Mouse (Mus musculus): ENCODE results near the gene App. TPM values are rescaled to one million over a fixed set of nuclear protein-coding genes. Genes with fewer than 3 reads are reported as not detected.
A peak's percentile ranks its signal among the peaks of the same experiment; 100 is the strongest.

Gene App
- polyA plus RNA-seq, 1 experiment from 2014 or later: 470 TPM

DNA sequence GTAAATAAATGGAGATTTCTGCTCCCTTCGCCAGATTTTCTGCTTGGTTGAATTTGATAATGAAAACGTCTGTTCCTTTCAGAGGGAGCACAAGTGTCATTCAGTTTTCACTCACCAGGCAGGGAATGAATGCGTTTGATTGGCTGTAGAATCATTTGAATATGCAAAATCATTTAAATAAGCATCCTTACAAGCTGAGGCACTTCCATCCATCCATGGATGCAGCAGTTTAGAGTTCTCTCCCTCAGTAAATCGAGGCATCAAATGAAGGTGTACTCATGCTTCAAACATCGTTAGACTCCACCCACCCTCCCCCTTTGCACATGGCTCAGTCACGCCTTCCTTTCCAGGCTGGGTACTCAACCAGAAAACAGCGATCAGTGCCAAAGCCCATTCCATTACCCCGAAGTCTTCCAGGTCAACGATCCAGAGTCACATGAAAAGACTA is 80.9 kb downstream of the App start:
- Histone ChIP-seq H3K27me3 (ENCODE audit: control insufficient read depth, insufficient read depth, low read depth, low read length) (no peaks in the 10 kb centered on the region), H3K4me3 (ENCODE audit: low read depth, low read length) (no peak overlapping the region), H3K4me2 (ENCODE audit: low read length) (no peak overlapping the region), H3K9me3 (replicated peaks; ENCODE audit: control insufficient read depth, low read length, poor library complexity, severe bottlenecking) (no peaks in the 10 kb centered on the region), H3K27ac (ENCODE audit: low read length) (no peak overlapping the region), H3K4me1 (ENCODE audit: control insufficient read depth, insufficient read depth, low read length) (peaks cover 30% of the 10 kb centered on the region), H3K36me3 (ENCODE audit: control insufficient read depth, insufficient read depth, low read length) (no peaks in the 10 kb centered on the region), H3K9ac (ENCODE audit: low read depth, low read length) (no peak overlapping the region)
- 17% methylated on average over 9 of the region's 9 CpGs for WGBS
- ATAC-seq: peak; percentile 33; the same call in 1 of the 2 replicates

DNA sequence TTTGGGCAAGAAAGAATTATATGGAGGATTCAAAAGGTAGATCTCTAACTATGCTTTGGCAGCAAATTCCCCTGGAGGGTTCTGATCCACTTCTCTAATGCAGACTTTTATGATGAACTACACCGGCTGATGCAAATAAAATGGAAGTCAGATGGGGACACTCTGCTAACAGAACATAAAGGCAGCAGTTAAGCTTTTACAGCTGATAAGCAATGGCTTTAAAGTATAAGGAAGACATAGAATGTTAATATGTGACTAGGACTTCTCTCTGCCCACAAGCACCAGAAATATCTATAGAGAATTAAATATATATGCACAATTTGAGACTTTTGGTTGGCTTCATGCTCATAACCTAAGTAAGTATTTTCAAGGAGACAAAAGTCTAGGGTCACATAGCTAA is 81.4 kb downstream of the App start:
- peaks cover 35% of the 10 kb centered on the region for H3K4me1 ChIP-seq (ENCODE audit: control insufficient read depth, insufficient read depth, low read length)
- no peak overlapping the region for H3K4me2 ChIP-seq (ENCODE audit: low read length)
- ATAC-seq: no peak
- H3K36me3 ChIP-seq (ENCODE audit: control insufficient read depth, insufficient read depth, low read length): no peaks in the 10 kb centered on the region
- no peak overlapping the region for H3K4me3 ChIP-seq (ENCODE audit: low read depth, low read length)
- 34% methylated on average over 1 of the region's 1 CpGs for WGBS
- H3K9me3 ChIP-seq (replicated peaks; ENCODE audit: control insufficient read depth, low read length, poor library complexity, severe bottlenecking): no peaks in the 10 kb centered on the region
- no peak overlapping the region for H3K9ac ChIP-seq (ENCODE audit: low read depth, low read length)
- H3K27ac ChIP-seq (ENCODE audit: low read length): no peak overlapping the region
- H3K27me3 ChIP-seq (ENCODE audit: control insufficient read depth, insufficient read depth, low read depth, low read length): no peaks in the 10 kb centered on the region

DNA sequence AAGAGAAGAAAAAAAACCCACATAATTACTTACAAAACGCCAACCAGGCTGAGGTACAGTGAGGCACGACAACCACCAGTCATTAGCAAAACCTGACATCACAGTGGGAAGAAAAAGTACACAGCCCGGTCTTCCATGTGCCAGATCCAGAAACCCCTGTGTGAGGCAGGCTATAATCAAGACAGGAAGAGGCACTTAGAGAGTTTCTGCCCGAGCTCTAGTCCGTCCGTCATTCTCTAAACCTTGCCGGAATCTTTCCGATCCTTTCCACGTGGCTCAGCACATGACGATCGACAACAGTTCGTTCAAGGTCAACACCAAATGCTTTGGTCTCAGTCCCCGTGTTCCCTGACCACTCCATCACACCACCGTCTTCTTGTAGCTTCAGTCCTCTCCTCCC is 82.6 kb downstream of the App start:
- Histone ChIP-seq H3K9ac (ENCODE audit: low read depth, low read length) (no peak overlapping the region), H3K27ac (ENCODE audit: low read length) (no peak overlapping the region), H3K36me3 (ENCODE audit: control insufficient read depth, insufficient read depth, low read length) (no peaks in the 10 kb centered on the region), H3K4me1 (ENCODE audit: control insufficient read depth, insufficient read depth, low read length) (peaks cover 45% of the 10 kb centered on the region), H3K4me2 (ENCODE audit: low read length) (no peak overlapping the region), H3K4me3 (ENCODE audit: low read depth, low read length) (no peak overlapping the region), H3K9me3 (replicated peaks; ENCODE audit: control insufficient read depth, low read length, poor library complexity, severe bottlenecking) (no peaks in the 10 kb centered on the region), H3K27me3 (ENCODE audit: control insufficient read depth, insufficient read depth, low read depth, low read length) (no peaks in the 10 kb centered on the region)
- 58% methylated on average over 14 of the region's 14 CpGs for WGBS
- no peak for ATAC-seq

DNA sequence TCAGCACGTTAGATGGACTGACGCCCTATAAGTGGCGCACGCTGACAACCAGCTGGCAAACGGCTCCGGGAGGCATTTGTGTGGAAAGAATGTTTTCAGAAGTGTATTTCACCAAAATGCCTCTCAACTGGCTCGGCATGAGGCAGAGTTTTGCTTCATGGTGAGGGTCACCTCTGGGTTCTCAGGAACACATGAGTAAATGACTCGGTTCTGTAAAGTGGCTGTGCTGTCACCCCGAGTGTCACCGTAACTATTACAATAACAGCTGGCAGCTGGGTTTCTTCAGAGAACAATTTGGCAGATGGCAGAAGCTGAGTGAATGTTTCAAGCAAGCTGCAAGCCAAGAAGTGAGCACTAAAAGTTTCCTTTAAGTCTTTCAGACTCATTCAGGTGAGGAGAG is 85.4 kb downstream of the App start:
- Histone ChIP-seq H3K9me3 (replicated peaks; ENCODE audit: control insufficient read depth, low read length, poor library complexity, severe bottlenecking) (no peaks in the 10 kb centered on the region), H3K27me3 (ENCODE audit: control insufficient read depth, insufficient read depth, low read depth, low read length) (no peaks in the 10 kb centered on the region), H3K36me3 (ENCODE audit: control insufficient read depth, insufficient read depth, low read length) (no peaks in the 10 kb centered on the region), H3K4me1 (ENCODE audit: control insufficient read depth, insufficient read depth, low read length) (peaks cover 43% of the 10 kb centered on the region), H3K4me2 (ENCODE audit: low read length) (no peak overlapping the region), H3K27ac (ENCODE audit: low read length) (no peak overlapping the region), H3K4me3 (ENCODE audit: low read depth, low read length) (no peak overlapping the region), H3K9ac (ENCODE audit: low read depth, low read length) (no peak overlapping the region)
- ATAC-seq: no peak
- WGBS: 57% methylated on average over 10 of the region's 10 CpGs

DNA sequence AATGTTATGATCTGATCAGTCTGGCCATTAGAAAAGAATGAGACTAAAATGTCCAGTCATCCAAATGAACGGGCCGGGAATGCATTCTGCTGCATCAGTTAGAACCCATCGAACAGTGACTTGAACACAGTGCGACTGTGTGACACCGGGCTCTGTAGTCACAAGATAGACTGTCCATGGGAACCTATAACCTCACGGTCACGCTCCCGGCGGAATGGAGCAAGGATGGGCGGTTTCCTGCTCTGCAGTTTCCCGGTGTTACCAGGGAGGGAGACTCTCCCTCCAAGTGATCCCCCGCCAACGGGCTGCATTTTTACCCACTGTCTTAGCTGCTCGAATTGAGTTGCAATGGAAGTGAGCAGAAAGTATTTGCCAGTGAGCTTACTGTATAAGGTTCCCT is 87.3 kb downstream of the App start:
- H3K27ac ChIP-seq (ENCODE audit: low read length): no peak overlapping the region

DNA sequence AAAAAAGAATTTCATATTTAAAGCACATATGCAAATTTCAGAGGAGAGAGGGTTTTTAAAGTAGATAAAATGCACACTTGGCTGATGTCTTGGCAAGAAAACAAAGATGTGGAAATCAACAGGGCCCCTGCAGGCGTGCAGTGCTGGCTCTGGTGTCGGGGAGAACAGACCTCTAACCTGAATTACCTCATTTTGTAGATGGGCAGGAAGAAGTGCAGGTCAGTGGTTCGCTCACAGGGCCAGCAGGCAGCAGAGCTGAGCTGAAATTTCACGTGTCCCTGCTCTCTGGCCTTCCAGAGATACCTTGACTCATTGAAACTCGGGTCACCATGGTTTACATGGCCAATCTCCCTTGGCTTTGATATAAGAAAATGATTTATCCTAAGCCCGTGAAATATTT is 87.7 kb downstream of the App start:
- H3K36me3 ChIP-seq (ENCODE audit: control insufficient read depth, insufficient read depth, low read length): peaks cover 6% of the 10 kb centered on the region; the same call in 1 of the 2 replicates
- H3K27me3 ChIP-seq (ENCODE audit: control insufficient read depth, insufficient read depth, low read depth, low read length): no peaks in the 10 kb centered on the region
- 65% methylated on average over 6 of the region's 6 CpGs for WGBS
- no peak overlapping the region for H3K4me2 ChIP-seq (ENCODE audit: low read length)
- H3K4me3 ChIP-seq (ENCODE audit: low read depth, low read length): no peak overlapping the region
- peaks cover 29% of the 10 kb centered on the region for H3K4me1 ChIP-seq (ENCODE audit: control insufficient read depth, insufficient read depth, low read length)
- H3K27ac ChIP-seq (ENCODE audit: low read length): no peak overlapping the region
- H3K9ac ChIP-seq (ENCODE audit: low read depth, low read length): no peak overlapping the region
- ATAC-seq: no peak
- no peaks in the 10 kb centered on the region for H3K9me3 ChIP-seq (replicated peaks; ENCODE audit: control insufficient read depth, low read length, poor library complexity, severe bottlenecking)

More for the DNA sequence above, 87.3 kb downstream of the App start:
- Histone ChIP-seq H3K27me3 (ENCODE audit: control insufficient read depth, insufficient read depth, low read depth, low read length) (no peaks in the 10 kb centered on the region), H3K9ac (ENCODE audit: low read depth, low read length) (no peak overlapping the region), H3K4me2 (ENCODE audit: low read length) (no peak overlapping the region), H3K9me3 (replicated peaks; ENCODE audit: control insufficient read depth, low read length, poor library complexity, severe bottlenecking) (no peaks in the 10 kb centered on the region), H3K36me3 (ENCODE audit: control insufficient read depth, insufficient read depth, low read length) (peaks cover 6% of the 10 kb centered on the region; the same call in 1 of the 2 replicates), H3K4me3 (ENCODE audit: low read depth, low read length) (no peak overlapping the region), H3K4me1 (ENCODE audit: control insufficient read depth, insufficient read depth, low read length) (peaks cover 29% of the 10 kb centered on the region)
- peak; percentile 33; the same call in 1 of the 2 replicates for ATAC-seq
- 86% methylated on average over 14 of the region's 14 CpGs for WGBS

DNA sequence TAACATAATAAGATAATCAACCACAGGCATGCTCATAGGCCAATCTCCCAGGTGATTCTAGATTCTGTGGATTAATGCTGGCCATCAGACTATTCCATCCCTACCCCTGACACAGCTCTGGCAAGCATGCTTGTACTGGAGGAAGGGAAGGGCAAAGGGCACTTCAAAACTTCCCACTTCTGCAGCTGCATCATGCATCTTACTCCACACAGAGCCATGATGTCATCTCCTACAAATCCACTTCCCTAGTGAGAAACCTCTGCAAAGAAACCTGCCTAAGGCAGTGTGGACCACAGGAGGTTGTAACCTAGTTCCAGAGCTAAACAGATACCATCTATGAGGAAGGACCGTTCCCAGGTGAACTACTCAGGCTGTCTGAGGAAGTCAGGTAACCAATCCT is 89.4 kb downstream of the App start:
- 90% methylated on average over 1 of the region's 1 CpGs for WGBS
- H3K9me3 ChIP-seq (replicated peaks; ENCODE audit: control insufficient read depth, low read length, poor library complexity, severe bottlenecking): no peaks in the 10 kb centered on the region
- ATAC-seq: no peak
- no peak overlapping the region for H3K27ac ChIP-seq (ENCODE audit: low read length)
- H3K4me1 ChIP-seq (ENCODE audit: control insufficient read depth, insufficient read depth, low read length): peaks cover 20% of the 10 kb centered on the region
- no peak overlapping the region for H3K9ac ChIP-seq (ENCODE audit: low read depth, low read length)
- no peak overlapping the region for H3K4me2 ChIP-seq (ENCODE audit: low read length)
- peaks cover 12% of the 10 kb centered on the region for H3K36me3 ChIP-seq (ENCODE audit: control insufficient read depth, insufficient read depth, low read length)
- H3K27me3 ChIP-seq (ENCODE audit: control insufficient read depth, insufficient read depth, low read depth, low read length): no peaks in the 10 kb centered on the region
- H3K4me3 ChIP-seq (ENCODE audit: low read depth, low read length): no peak overlapping the region

DNA sequence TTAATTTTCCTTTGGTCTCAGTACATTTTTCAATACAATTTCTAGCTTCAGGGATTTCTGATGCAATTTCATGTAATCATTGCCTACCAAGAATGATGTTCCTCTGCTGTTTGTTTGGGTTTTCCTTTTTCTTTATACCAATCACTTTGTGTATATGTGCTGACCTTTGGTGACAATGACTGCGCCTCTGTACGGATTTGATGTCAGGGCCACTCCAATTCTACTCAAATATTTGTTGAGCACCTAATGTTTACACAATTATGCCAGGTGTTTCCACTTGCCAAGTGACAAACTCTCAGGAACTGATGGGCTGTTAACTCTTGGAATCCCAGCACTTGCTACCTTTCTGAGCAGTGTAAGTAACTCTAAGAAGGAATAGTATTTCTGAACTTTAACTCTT is 98.2 kb downstream of the App start:
- WGBS: 81% methylated on average over 2 of the region's 2 CpGs
- no peaks in the 10 kb centered on the region for H3K9me3 ChIP-seq (replicated peaks; ENCODE audit: control insufficient read depth, low read length, poor library complexity, severe bottlenecking)
- no peaks in the 10 kb centered on the region for H3K4me1 ChIP-seq (ENCODE audit: control insufficient read depth, insufficient read depth, low read length)
- H3K9ac ChIP-seq (ENCODE audit: low read depth, low read length): no peak overlapping the region
- no peaks in the 10 kb centered on the region for H3K27me3 ChIP-seq (ENCODE audit: control insufficient read depth, insufficient read depth, low read depth, low read length)
- peaks cover 21% of the 10 kb centered on the region for H3K36me3 ChIP-seq (ENCODE audit: control insufficient read depth, insufficient read depth, low read length)
- no peak overlapping the region for H3K27ac ChIP-seq (ENCODE audit: low read length)
- no peak overlapping the region for H3K4me2 ChIP-seq (ENCODE audit: low read length)
- ATAC-seq: no peak
- H3K4me3 ChIP-seq (ENCODE audit: low read depth, low read length): no peak overlapping the region

DNA sequence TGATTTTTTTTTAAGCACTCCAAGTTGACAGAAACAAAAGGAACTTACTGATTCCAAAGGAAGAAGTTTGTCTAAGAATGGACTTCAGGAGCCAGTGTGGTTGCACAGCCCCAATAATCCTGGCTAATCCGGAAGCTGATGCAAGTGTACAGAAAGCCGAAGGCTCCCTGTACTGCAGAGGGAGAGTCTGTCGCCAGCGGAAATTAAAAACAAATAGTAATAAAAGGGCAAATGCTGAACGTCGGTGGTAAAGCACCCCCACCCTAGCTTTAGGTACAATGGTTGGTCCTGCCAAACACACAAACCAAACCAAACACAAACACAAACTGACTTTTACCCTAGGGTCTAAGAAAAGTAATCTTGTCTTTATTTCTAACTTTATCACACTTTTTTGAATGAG is 98.7 kb downstream of the App start:
- no peaks in the 10 kb centered on the region for H3K4me1 ChIP-seq (ENCODE audit: control insufficient read depth, insufficient read depth, low read length)
- H3K9ac ChIP-seq (ENCODE audit: low read depth, low read length): no peak overlapping the region
- no peaks in the 10 kb centered on the region for H3K27me3 ChIP-seq (ENCODE audit: control insufficient read depth, insufficient read depth, low read depth, low read length)
- no peak overlapping the region for H3K27ac ChIP-seq (ENCODE audit: low read length)
- no peaks in the 10 kb centered on the region for H3K9me3 ChIP-seq (replicated peaks; ENCODE audit: control insufficient read depth, low read length, poor library complexity, severe bottlenecking)
- no peak for ATAC-seq
- no peak overlapping the region for H3K4me2 ChIP-seq (ENCODE audit: low read length)
- WGBS: 73% methylated on average over 6 of the region's 6 CpGs
- H3K36me3 ChIP-seq (ENCODE audit: control insufficient read depth, insufficient read depth, low read length): peaks cover 21% of the 10 kb centered on the region
- H3K4me3 ChIP-seq (ENCODE audit: low read depth, low read length): no peak overlapping the region
